Mouse (Mus musculus): ENCODE data around the gene Mgat4c. TPM values are rescaled to one million over a fixed set of nuclear protein-coding genes. Genes with fewer than 3 reads are reported as not detected.

Gene Mgat4c
- polyA plus RNA-seq, 1 experiment from 2014 or later, result not detected

DNA sequence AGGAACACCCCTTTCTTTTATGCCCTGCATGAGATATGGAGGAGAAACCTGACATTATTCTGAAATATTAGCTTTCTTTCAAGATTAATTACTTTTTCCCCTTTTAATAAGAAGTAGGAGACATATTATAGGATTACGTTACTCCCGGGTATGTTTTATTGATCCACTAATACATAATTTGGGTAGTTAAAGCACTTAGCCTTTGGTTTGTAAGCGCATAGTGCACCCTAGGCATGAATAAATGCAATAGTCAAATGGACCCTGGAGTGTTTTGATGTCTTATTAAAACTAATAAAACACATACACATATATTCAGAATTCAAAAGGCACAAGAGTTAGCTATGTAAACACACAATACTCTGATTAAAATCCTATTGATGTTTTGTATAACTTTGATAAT is 374.9 kb downstream of the Mgat4c start:
- H3K36me3 ChIP-seq (ENCODE audit: control insufficient read depth, insufficient read depth, low read length), result no peaks in the 10 kb centered on the region
- no peak overlapping the region for H3K4me3 ChIP-seq (ENCODE audit: low read depth, low read length)
- 87% methylated on average over 3 of the region's 3 CpGs for WGBS (ENCODE audit: insufficient replicate concordance)
- H3K27ac ChIP-seq (ENCODE audit: low read depth, low read length), result no peak overlapping the region
- H3K4me1 ChIP-seq (ENCODE audit: control insufficient read depth, insufficient read depth, low read length), result no peaks in the 10 kb centered on the region
- H3K9ac ChIP-seq (ENCODE audit: low read depth, low read length), result no peak overlapping the region
- H3K9me3 ChIP-seq (replicated peaks; ENCODE audit: control insufficient read depth, low read length), result no peaks in the 10 kb centered on the region
- ATAC-seq (replicated peaks; ENCODE audit: insufficient number of reproducible peaks, low FRiP score, low TSS enrichment), result no peak
- no peak overlapping the region for H3K4me2 ChIP-seq
- no peaks in the 10 kb centered on the region for H3K27me3 ChIP-seq (ENCODE audit: control insufficient read depth, insufficient read depth, low read length)

DNA sequence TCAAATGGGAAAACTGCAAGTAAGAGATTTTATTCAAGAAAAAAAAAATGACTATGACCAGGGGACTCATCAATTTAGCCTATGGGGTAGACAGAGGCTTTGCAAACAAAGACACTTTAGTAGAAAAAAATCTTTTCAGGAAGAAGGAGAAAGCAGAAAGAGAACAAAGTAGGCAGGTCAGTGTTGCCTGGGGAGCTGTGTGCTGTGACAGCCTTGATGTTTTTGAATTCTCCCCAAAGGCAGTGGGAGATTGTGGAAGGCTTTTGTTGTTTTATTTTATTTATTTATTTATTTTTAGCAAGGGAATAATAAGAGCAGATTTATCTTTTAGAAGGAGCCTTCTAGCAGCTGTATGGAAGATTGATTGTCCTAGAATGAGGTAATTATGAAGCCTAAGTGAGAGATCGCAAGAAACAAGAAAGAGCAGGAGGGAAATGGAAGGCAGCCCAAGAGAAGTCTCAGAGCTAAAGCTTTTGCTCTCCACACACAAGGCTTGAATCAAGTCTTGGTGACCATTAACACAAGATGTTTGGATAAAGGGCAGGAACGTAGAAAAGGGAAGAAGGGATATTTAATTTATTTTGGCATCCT is 375.8 kb downstream of the Mgat4c start:
- 65% methylated on average over 2 of the region's 2 CpGs for WGBS (ENCODE audit: insufficient replicate concordance)
- no peak overlapping the region for H3K4me3 ChIP-seq (ENCODE audit: low read depth, low read length)
- ATAC-seq (replicated peaks; ENCODE audit: insufficient number of reproducible peaks, low FRiP score, low TSS enrichment), result no peak

DNA sequence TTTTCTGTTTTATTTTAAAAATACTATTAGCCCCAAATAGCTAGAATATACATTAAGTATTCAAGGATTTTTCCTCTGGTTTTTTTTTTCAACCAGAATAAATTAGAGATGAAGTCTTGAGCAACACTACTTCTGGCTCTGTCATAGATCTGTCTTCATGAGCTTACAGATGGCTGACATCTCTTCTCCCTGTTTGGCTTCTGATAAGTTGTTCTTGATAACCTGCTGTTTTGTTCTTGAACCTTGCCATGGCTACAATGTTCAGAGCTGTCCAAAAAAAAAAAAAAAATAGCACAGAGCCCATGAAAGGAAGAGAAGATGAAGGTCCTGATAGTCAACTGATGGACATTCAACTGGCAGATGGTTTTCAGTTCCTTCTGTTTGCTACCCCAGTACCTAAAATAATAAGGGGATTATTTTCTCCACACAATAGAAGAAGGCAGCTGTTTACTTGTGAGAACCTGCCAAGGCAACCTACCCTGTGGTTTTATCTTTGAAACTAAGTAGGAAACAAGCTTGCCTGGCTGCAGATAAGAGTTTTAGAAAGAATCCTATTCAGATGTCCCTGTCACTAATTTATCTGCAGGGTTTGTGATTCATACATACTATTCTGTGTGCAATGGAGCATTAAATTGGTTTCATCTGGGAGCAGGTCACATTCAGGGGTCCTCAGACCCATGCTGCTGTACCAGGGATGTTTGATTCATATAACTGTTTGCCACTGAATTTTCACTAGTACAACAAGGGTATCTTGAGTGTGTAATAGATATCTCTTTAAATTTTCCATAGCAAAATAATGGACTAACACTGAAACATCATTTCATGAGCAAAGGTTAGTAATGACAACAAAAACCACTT is 393.5 kb downstream of the Mgat4c start:
- H3K9me3 ChIP-seq (replicated peaks; ENCODE audit: control insufficient read depth, low read length), result no peaks in the 10 kb centered on the region
- H3K27ac ChIP-seq (ENCODE audit: low read depth, low read length), result no peak overlapping the region
- no peak overlapping the region for H3K4me3 ChIP-seq (ENCODE audit: low read depth, low read length)
- no peak for ATAC-seq (replicated peaks; ENCODE audit: insufficient number of reproducible peaks, low FRiP score, low TSS enrichment)
- H3K4me1 ChIP-seq (ENCODE audit: control insufficient read depth, insufficient read depth, low read length), result no peaks in the 10 kb centered on the region
- H3K27me3 ChIP-seq (ENCODE audit: control insufficient read depth, insufficient read depth, low read length), result no peaks in the 10 kb centered on the region
- no peak overlapping the region for H3K4me2 ChIP-seq
- no peak overlapping the region for H3K9ac ChIP-seq (ENCODE audit: low read depth, low read length)
- no peaks in the 10 kb centered on the region for H3K36me3 ChIP-seq (ENCODE audit: control insufficient read depth, insufficient read depth, low read length)

More for the DNA sequence above, 375.8 kb downstream of the Mgat4c start:
- H3K27me3 ChIP-seq (ENCODE audit: control insufficient read depth, insufficient read depth, low read length), result no peaks in the 10 kb centered on the region
- H3K4me1 ChIP-seq (ENCODE audit: control insufficient read depth, insufficient read depth, low read length), result no peaks in the 10 kb centered on the region
- no peaks in the 10 kb centered on the region for H3K36me3 ChIP-seq (ENCODE audit: control insufficient read depth, insufficient read depth, low read length)
- H3K27ac ChIP-seq (ENCODE audit: low read depth, low read length), result no peak overlapping the region
- no peaks in the 10 kb centered on the region for H3K9me3 ChIP-seq (replicated peaks; ENCODE audit: control insufficient read depth, low read length)
- H3K4me2 ChIP-seq, result no peak overlapping the region
- H3K9ac ChIP-seq (ENCODE audit: low read depth, low read length), result no peak overlapping the region

DNA sequence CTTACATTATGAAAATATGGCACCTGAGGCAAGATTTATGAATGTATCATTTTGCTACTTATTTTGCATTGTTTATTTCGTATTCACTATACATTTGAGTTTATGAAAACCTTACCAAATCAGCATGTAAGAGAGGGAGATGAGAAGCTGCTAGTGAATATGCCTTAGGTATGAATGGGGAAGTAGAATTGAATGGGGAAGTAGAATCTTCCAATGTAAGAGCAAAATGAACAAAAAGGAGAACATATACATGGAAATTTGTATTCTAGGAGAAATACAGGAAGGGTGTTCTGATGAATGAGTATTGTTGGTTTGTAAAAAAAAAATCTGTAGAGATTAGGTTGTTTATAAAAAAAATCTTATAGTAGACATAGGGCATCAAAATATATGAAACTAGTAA is 441.9 kb downstream of the Mgat4c start:
- Histone ChIP-seq H3K9ac (ENCODE audit: low read depth, low read length) (no peak overlapping the region), H3K4me3 (ENCODE audit: low read depth, low read length) (no peak overlapping the region), H3K27me3 (ENCODE audit: control insufficient read depth, insufficient read depth, low read length) (no peaks in the 10 kb centered on the region), H3K27ac (ENCODE audit: low read depth, low read length) (no peak overlapping the region), H3K4me2 (no peak overlapping the region), H3K9me3 (replicated peaks; ENCODE audit: control insufficient read depth, low read length) (no peaks in the 10 kb centered on the region), H3K36me3 (ENCODE audit: control insufficient read depth, insufficient read depth, low read length) (no peaks in the 10 kb centered on the region), H3K4me1 (ENCODE audit: control insufficient read depth, insufficient read depth, low read length) (no peaks in the 10 kb centered on the region)
- WGBS (ENCODE audit: insufficient replicate concordance), result 49% methylated on average over 1 of the region's 1 CpGs
- ATAC-seq (replicated peaks; ENCODE audit: insufficient number of reproducible peaks, low FRiP score, low TSS enrichment), result no peak

DNA sequence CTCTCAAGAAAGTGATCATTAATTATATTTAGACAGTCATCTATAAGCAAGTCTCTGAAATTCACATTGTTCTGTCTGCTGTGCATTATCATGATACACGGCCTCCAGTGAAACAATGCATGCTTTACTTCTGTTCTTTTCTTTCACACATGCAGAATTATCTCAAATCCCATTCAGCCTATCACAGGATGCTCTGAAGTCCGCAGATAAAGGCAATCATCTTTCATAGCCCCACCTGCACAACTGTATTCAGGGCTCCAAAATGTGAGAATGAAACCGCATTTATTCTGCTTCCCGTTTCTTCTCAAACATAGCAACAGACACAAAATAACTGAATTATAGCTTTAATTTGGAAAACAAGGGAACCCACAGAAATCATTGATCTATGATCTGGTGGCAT is 446.1 kb downstream of the Mgat4c start:
- Histone ChIP-seq H3K27me3 (ENCODE audit: control insufficient read depth, insufficient read depth, low read length) (no peaks in the 10 kb centered on the region), H3K27ac (ENCODE audit: low read depth, low read length) (no peak overlapping the region), H3K4me2 (no peak overlapping the region), H3K9ac (ENCODE audit: low read depth, low read length) (no peak overlapping the region), H3K36me3 (ENCODE audit: control insufficient read depth, insufficient read depth, low read length) (no peaks in the 10 kb centered on the region), H3K4me1 (ENCODE audit: control insufficient read depth, insufficient read depth, low read length) (no peaks in the 10 kb centered on the region), H3K9me3 (replicated peaks; ENCODE audit: control insufficient read depth, low read length) (no peaks in the 10 kb centered on the region), H3K4me3 (ENCODE audit: low read depth, low read length) (no peak overlapping the region)
- 73% methylated on average over 4 of the region's 4 CpGs for WGBS (ENCODE audit: insufficient replicate concordance)
- no peak for ATAC-seq (replicated peaks; ENCODE audit: insufficient number of reproducible peaks, low FRiP score, low TSS enrichment)

DNA sequence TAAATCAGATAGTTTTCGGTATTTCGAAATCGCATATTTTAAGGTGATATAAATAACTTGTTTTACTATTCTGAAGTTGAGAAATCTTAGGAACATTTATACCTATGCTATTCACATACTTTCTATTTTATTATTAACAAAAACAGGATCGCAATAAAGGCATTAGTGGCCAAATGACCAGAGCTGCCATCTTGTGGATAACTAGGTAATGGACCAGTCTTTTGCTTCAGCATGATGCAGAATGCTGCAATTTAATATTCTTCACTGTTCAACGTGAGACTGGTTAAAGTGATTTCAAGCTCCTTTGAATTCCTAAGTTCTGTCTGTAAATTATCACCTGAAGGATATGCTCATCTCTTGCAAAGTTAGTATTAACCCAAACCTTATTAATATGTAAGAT is 473.6 kb downstream of the Mgat4c start:
- Histone ChIP-seq H3K27me3 (ENCODE audit: control insufficient read depth, insufficient read depth, low read length) (no peaks in the 10 kb centered on the region), H3K9me3 (replicated peaks; ENCODE audit: control insufficient read depth, low read length) (no peaks in the 10 kb centered on the region), H3K36me3 (ENCODE audit: control insufficient read depth, insufficient read depth, low read length) (no peaks in the 10 kb centered on the region), H3K4me1 (ENCODE audit: control insufficient read depth, insufficient read depth, low read length) (no peaks in the 10 kb centered on the region), H3K9ac (ENCODE audit: low read depth, low read length) (no peak overlapping the region), H3K4me2 (no peak overlapping the region), H3K4me3 (ENCODE audit: low read depth, low read length) (no peak overlapping the region), H3K27ac (ENCODE audit: low read depth, low read length) (no peak overlapping the region)
- 74% methylated on average over 5 of the region's 5 CpGs for WGBS (ENCODE audit: insufficient replicate concordance)
- no peak for ATAC-seq (replicated peaks; ENCODE audit: insufficient number of reproducible peaks, low FRiP score, low TSS enrichment)

DNA sequence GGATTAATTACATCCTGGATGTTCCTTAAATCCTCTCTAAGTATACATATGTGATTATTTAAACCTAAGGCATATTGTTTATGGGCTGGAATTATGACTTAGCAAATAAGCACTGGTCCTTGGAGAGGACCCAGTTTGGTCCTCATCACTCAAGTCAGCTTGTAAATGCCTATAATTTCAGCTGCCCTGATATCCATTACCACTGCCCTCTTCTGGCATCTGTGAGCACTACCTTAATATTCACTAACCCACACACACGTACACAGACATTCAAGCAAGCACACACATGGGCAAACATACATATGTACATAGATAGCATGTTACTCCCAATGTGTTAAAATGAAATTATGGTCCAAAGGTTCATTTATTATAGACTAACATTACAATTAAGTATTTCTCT is 474.6 kb downstream of the Mgat4c start:
- Histone ChIP-seq H3K4me3 (ENCODE audit: low read depth, low read length) (no peak overlapping the region), H3K9ac (ENCODE audit: low read depth, low read length) (no peak overlapping the region), H3K27ac (ENCODE audit: low read depth, low read length) (no peak overlapping the region), H3K27me3 (ENCODE audit: control insufficient read depth, insufficient read depth, low read length) (no peaks in the 10 kb centered on the region), H3K4me1 (ENCODE audit: control insufficient read depth, insufficient read depth, low read length) (no peaks in the 10 kb centered on the region), H3K4me2 (no peak overlapping the region), H3K36me3 (ENCODE audit: control insufficient read depth, insufficient read depth, low read length) (no peaks in the 10 kb centered on the region), H3K9me3 (replicated peaks; ENCODE audit: control insufficient read depth, low read length) (no peaks in the 10 kb centered on the region)
- WGBS (ENCODE audit: insufficient replicate concordance), result 51% methylated on average over 1 of the region's 1 CpGs
- no peak for ATAC-seq (replicated peaks; ENCODE audit: insufficient number of reproducible peaks, low FRiP score, low TSS enrichment)

DNA sequence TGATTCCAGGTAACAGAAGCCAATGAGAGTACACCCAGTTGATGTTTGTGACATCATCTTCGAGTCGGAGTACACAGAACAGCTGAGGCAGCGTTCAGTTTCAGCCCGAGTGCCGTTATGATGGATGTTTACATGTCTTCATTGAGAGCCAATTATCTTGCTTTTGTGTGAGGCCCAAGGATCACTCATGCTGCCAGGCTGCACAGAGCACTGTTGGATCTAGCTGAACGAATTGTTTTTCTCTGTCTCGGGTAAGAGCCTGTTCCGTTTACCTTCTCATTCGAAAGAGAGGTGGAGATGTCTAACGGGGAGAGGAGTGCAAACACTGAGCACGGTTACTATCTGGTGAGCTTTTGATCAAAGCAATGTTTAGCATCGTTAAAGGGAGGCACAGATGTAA is 477.5 kb downstream of the Mgat4c start:
- no peaks in the 10 kb centered on the region for H3K36me3 ChIP-seq (ENCODE audit: control insufficient read depth, insufficient read depth, low read length)
- no peaks in the 10 kb centered on the region for H3K4me1 ChIP-seq (ENCODE audit: control insufficient read depth, insufficient read depth, low read length)
- no peak overlapping the region for H3K9ac ChIP-seq (ENCODE audit: low read depth, low read length)
- H3K4me3 ChIP-seq (ENCODE audit: low read depth, low read length), result no peak overlapping the region
- H3K4me2 ChIP-seq, result peak overlapping the region; percentile 22; the same call in 1 of the 2 replicates
- no peak for ATAC-seq (replicated peaks; ENCODE audit: insufficient number of reproducible peaks, low FRiP score, low TSS enrichment)
- no peaks in the 10 kb centered on the region for H3K27me3 ChIP-seq (ENCODE audit: control insufficient read depth, insufficient read depth, low read length)
- H3K9me3 ChIP-seq (replicated peaks; ENCODE audit: control insufficient read depth, low read length), result no peaks in the 10 kb centered on the region
- 36% methylated on average over 12 of the region's 12 CpGs for WGBS (ENCODE audit: insufficient replicate concordance)
- H3K27ac ChIP-seq (ENCODE audit: low read depth, low read length), result no peak overlapping the region

DNA sequence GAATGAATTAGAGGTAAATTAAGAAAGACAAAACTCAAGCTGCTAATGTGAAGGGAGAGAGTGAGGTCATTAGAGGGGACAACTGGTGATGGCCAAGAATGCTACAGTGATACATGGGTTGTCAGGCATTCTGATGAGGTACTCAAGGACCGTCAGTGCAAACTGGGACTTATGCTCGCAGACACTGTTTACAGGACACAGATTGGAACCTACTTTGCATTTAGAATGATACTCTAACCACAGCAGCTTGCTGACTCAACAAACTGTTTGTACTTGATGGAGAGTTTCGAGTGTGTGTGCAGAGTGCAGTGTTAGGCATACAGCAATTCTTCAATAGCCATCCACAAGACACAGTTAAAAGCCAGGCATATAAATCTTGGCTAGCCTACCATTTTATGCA is 503.4 kb downstream of the Mgat4c start:
- Histone ChIP-seq H3K27me3 (ENCODE audit: control insufficient read depth, insufficient read depth, low read length) (no peaks in the 10 kb centered on the region), H3K4me3 (ENCODE audit: low read depth, low read length) (no peak overlapping the region), H3K27ac (ENCODE audit: low read depth, low read length) (no peak overlapping the region), H3K4me2 (no peak overlapping the region), H3K9ac (ENCODE audit: low read depth, low read length) (no peak overlapping the region), H3K4me1 (ENCODE audit: control insufficient read depth, insufficient read depth, low read length) (no peaks in the 10 kb centered on the region), H3K9me3 (replicated peaks; ENCODE audit: control insufficient read depth, low read length) (no peaks in the 10 kb centered on the region), H3K36me3 (ENCODE audit: control insufficient read depth, insufficient read depth, low read length) (no peaks in the 10 kb centered on the region)
- no peak for ATAC-seq (replicated peaks; ENCODE audit: insufficient number of reproducible peaks, low FRiP score, low TSS enrichment)
- 79% methylated on average over 3 of the region's 3 CpGs for WGBS (ENCODE audit: insufficient replicate concordance)

Measured in heart, embryonic 11.5 days (tissue).